Mouse (Mus musculus) spleen, adult 18-20 months (tissue): ENCODE measurements around the gene Krt13.

Source experiments
- DNase-seq, 2 experiments: peaks; one replicate each; pipeline ENCODE4 v3.0.0; 2022; ENCODE audit warnings: mixed read lengths in 2 of 2

Krt13 gene

GRCm38 (mm10) chr11:100105576-100106122 is 15.7 kb downstream of the Krt13 start, which contains the start of gene Krt36:
TSS of gene Krt36 (minus strand) at chr11:100105626.
- DNase-seq: no peak

GRCm38 (mm10) chr11:100102693-100103429 is 18.5 kb downstream of the Krt13 start:
- no peak for DNase-seq

DNA sequence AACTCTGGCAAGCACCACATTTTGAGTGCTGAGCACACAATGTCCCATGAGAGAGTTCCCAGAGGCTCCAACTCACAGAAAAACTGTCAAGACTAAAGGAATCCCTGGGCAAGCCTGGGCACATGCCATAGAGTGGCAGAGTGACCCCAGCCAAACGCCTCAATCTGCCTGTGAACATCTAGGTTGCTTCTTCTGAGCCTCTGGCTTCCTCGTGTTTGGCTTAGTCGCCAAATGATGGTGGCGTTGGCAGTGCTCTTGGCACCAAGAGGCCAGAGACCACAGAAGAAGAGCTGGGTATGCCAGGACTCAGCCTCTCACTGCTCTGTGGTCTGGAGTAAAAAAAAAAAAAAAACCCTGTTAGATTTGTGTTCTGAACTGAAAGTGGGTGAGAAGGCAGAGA is 21.0 kb downstream of the Krt13 start:
- no peak for DNase-seq

DNA sequence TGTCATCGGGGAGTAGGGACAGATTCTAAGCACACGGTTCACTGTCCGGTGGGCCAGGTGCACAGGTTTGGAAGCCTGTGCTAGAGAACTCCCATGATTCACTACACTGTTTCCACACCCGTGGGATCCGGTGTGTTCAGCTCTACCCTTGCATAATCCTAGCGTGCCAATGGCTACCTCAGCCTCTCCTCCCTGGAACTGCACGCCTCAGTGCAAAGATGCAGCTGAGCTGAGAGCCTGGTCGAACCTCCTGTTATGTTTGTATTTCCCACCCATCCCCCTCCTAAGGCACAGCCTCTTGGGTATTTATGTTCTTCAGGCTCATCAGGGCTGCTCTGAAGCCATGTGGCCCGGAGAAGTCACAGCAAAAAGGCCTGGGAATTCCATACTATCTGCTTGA is 23.5 kb downstream of the Krt13 start:
- DNase-seq: no peak

- DNase-seq: no peak
Measured at GRCm38 (mm10) chr11:100096141-100096540, 25.2 kb downstream of the Krt13 start, which contains the start of gene Krt35. TSS of gene Krt35 (minus strand) at chr11:100096241.

GRCm38 (mm10) chr11:100088378-100089025 is 32.9 kb downstream of the Krt13 start:
- no peak for DNase-seq

GRCm38 (mm10) chr11:100087861-100088260 is 33.5 kb downstream of the Krt13 start, which contains the start of gene Krt32:
TSS of gene Krt32 (minus strand) at chr11:100088226.
- DNase-seq: no peak

- no peak for DNase-seq
Measured at GRCm38 (mm10) chr11:100073873-100074272, 47.5 kb downstream of the Krt13 start.
